Mouse (Mus musculus): Measurements from ENCODE around the gene Hvcn1.

DNA sequence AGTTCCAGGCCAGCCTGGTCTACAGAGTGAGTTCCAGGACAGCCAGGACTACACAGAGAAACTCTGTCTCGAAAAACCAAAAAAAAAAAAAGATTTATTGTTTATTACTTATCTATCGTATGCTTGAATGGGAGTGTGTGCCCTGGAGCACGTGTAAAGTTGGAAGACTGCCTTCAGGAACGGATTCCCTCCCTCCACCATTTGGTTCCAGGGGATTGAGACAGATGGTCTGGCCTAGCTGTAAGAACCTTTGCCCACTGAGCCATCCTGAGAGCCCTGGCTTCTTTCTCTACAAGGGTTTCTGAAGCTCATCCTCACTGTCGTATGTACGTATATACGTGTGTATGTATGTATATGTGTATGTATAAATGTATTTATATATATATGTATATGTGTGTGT, 72.3 kb downstream of the Hvcn1 start:
- TF ChIP-seq CTCF (IDR thresholded peaks at IDR 0.05; ENCODE audit: low read depth, low read length) (no peak), POLR2A (IDR thresholded peaks at IDR 0.05; ENCODE audit: borderline replicate concordance, low read depth, low read length) (no peak)
